Mouse (Mus musculus) small intestine, adult 2 months (tissue): Measurements from ENCODE around the gene Epb41l4b.

Experiments
- CTCF ChIP-seq: fragments of 200-500 bp; IDR thresholded peaks from 2 replicates; pipeline ENCODE4 v1.5.1; 2012; ENCODE audit warnings: low read depth, mild to moderate bottlenecking, control low read depth, inconsistent platforms, low read length, moderate library complexity, mixed read lengths; ENCODE audit not compliant: insufficient replicate concordance, insufficient read length; ENCODE audit errors: extremely low read depth
- POLR2A ChIP-seq: fragments of 200-500 bp; IDR thresholded peaks from 2 replicates; pipeline ENCODE4 v1.6.1; 2012; ENCODE audit warnings: low read depth, mild to moderate bottlenecking, control low read depth, inconsistent platforms, low read length, moderate library complexity

DNA sequence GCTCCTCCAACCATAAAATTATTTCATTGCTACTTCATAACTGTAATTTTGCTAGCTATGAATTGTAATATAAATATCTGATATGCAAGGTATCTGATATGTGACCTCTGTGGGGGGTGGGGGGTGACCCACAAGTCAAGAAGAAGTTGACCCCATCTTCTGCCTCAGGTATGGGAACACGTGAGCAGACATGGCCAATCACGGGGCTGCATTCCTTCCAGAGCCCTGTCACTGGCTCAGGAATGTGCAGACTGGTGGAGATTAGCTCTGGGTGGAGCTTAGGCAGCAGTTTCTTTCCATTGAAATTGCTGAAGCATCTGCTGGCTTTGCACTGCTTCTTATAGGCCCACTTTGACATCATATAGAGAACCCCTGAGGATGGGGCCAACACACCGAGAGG, 4.9 kb upstream of the Epb41l4b start:
- TF ChIP-seq CTCF, result no peak
- no peak for TF ChIP-seq POLR2A
